Mouse (Mus musculus): ENCODE measurements around the gene Nfkbib.

DNA sequence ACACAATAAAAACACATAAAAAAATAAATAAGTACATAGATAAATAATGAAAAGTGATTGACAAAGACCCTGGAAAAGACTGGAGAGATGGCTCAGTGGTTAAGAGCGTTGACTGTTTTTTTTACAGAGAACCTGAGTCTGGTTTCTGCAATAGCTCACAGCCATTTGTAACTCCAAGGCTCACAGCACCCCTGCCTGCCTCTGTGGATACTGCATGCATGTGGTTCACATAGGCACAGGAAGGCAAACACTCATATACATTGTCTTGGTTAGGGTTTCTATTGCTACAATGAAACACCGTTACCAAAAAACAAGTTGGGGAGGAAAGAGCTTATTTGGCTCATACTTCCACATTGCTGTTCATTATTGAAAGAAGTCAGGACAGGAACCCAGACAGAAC is 51.7 kb downstream of the Nfkbib start:
- TF ChIP-seq CTCF (IDR thresholded peaks at IDR 0.05; ENCODE audit: borderline replicate concordance, insufficient read depth, low read length) (no peak; the same call in 1 of the 2 replicates), POLR2A (IDR thresholded peaks at IDR 0.05; ENCODE audit: low read depth, low read length) (no peak)

Measured in embryonic fibroblast, embryonic 13.5 days (primary cell).